ENCODE assay signal across 15 mouse cellular contexts in genomic region chr10:46072550-46073470, GRCm38 (mm10).
A peak's percentile ranks its signal among the peaks of the same experiment; 100 is the strongest.
DNase-seq lines count a peak whose midpoint lies in the region; ATAC-seq lines count a peak whose summit lies in the region.
"Had no signal": no experiment of that assay in that cellular context is flagged by ENCODE, and none has a peak within 500 bp of the region (broad histone marks: within the 10 kb centered on the region; RNA-seq: fewer than 3 reads in every experiment).

No protein-coding gene starts in this region.

- no peaks in the 10 kb centered on the region for H3K36me3 ChIP-seq in neural tube, embryonic 11.5 days (ENCODE audit: control insufficient read depth, insufficient read depth, low read length)
- H3K36me3 ChIP-seq in hindbrain, embryonic 12.5 days = no peaks in the 10 kb centered on the region
- H3K36me3 ChIP-seq in midbrain, embryonic 15.5 days (replicated peaks) = no peaks in the 10 kb centered on the region
- H3K36me3 ChIP-seq: heart, embryonic 13.5 days; kidney, embryonic 15.5 days; limb, embryonic 13.5 days; stomach, embryonic 15.5 days had no signal

- peak; percentile 45 for ATAC-seq in neural tube, embryonic 11.5 days (ENCODE audit: insufficient read depth, low FRiP score, low TSS enrichment)
- ATAC-seq in hindbrain, embryonic 12.5 days (ENCODE audit: low FRiP score) = peak; percentile 51; the same call in 1 of the 2 replicates
- peak; percentile 65 for ATAC-seq in midbrain, embryonic 15.5 days (replicated peaks)

- WGBS in neural tube, embryonic 11.5 days = 82% methylated on average over 16 of the region's 16 CpGs
- 66% methylated on average over 16 of the region's 16 CpGs for WGBS in hindbrain, embryonic 12.5 days
- 53% methylated on average over 16 of the region's 16 CpGs for WGBS in midbrain, embryonic 15.5 days

- H3K4me2 ChIP-seq in neural tube, embryonic 11.5 days (ENCODE audit: low read depth) = no peak overlapping the region
- no peak overlapping the region; the same call in 1 of the 2 replicates for H3K4me2 ChIP-seq in hindbrain, embryonic 12.5 days (replicated peaks)
- H3K4me2 ChIP-seq in midbrain, embryonic 15.5 days = no peak overlapping the region
- H3K4me2 ChIP-seq: heart, embryonic 13.5 days; kidney, embryonic 15.5 days; limb, embryonic 13.5 days; stomach, embryonic 15.5 days had no signal

- 0 out of 2 replicates have a peak, but pooled peaks cover 4% of the 10 kb centered on the region for H3K4me1 ChIP-seq in neural tube, embryonic 11.5 days (ENCODE audit: control insufficient read depth, insufficient read depth, low read length)
- H3K4me1 ChIP-seq in hindbrain, embryonic 12.5 days = peaks cover 16% of the 10 kb centered on the region
- peaks cover 18% of the 10 kb centered on the region for H3K4me1 ChIP-seq in midbrain, embryonic 15.5 days
- H3K4me1 ChIP-seq: kidney, embryonic 15.5 days; limb, embryonic 13.5 days; stomach, embryonic 15.5 days had no signal

- H3K27ac ChIP-seq in neural tube, embryonic 11.5 days (ENCODE audit: low read depth, low read length) = 0 out of 2 replicates have a peak overlapping the region, but pooled peaks have one; percentile 27
- H3K27ac ChIP-seq in hindbrain, embryonic 12.5 days = peak overlapping the region; percentile 60
- peak overlapping the region; percentile 71 for H3K27ac ChIP-seq in midbrain, embryonic 15.5 days
- H3K27ac ChIP-seq: heart, embryonic 13.5 days; kidney, embryonic 15.5 days; limb, embryonic 13.5 days; stomach, embryonic 15.5 days had no signal

- H3K9ac ChIP-seq in neural tube, embryonic 11.5 days (ENCODE audit: low read length) = no peak overlapping the region
- H3K9ac ChIP-seq in hindbrain, embryonic 12.5 days = no peak overlapping the region
- H3K9ac ChIP-seq in midbrain, embryonic 15.5 days = no peak overlapping the region
- H3K9ac ChIP-seq: heart, embryonic 13.5 days; kidney, embryonic 15.5 days; limb, embryonic 13.5 days; stomach, embryonic 15.5 days had no signal

- DNase-seq in neural tube, embryonic 11.5 days (ENCODE audit: low spot score) = no peak
- no peak for DNase-seq in neural tube, embryonic 10.5 days (ENCODE audit: extremely low spot score, low spot score)
- DNase-seq in embryo, embryonic 10 days (ENCODE audit: low spot score) = no peak
- DNase-seq in lung, postnatal 25 days (ENCODE audit: low spot score) = no peak
- no peak for DNase-seq in T-cell, adult 2 months (ENCODE audit: low spot score)
- DNase-seq: adrenal gland, postnatal 14 days; gastrocnemius, postnatal 36 days; lung, adult 2 months had no signal

- H3K4me3 ChIP-seq in neural tube, embryonic 11.5 days (ENCODE audit: low read depth, low read length) = no peak overlapping the region
- H3K4me3 ChIP-seq in hindbrain, embryonic 12.5 days = no peak overlapping the region
- H3K4me3 ChIP-seq in midbrain, embryonic 15.5 days = no peak overlapping the region
- H3K4me3 ChIP-seq: heart, embryonic 13.5 days; kidney, embryonic 15.5 days; limb, embryonic 13.5 days; stomach, embryonic 15.5 days had no signal

- H3K9me3 ChIP-seq in neural tube, embryonic 11.5 days (ENCODE audit: control insufficient read depth, low read length) = no peaks in the 10 kb centered on the region
- H3K9me3 ChIP-seq in hindbrain, embryonic 12.5 days (replicated peaks) = no peaks in the 10 kb centered on the region
- H3K9me3 ChIP-seq in midbrain, embryonic 15.5 days = no peaks in the 10 kb centered on the region
- H3K9me3 ChIP-seq: heart, embryonic 13.5 days; kidney, embryonic 15.5 days; limb, embryonic 13.5 days; stomach, embryonic 15.5 days had no signal

- H3K27me3 ChIP-seq in neural tube, embryonic 11.5 days (ENCODE audit: control insufficient read depth, insufficient read depth, low read length) = no peaks in the 10 kb centered on the region
- no peaks in the 10 kb centered on the region for H3K27me3 ChIP-seq in hindbrain, embryonic 12.5 days
- H3K27me3 ChIP-seq in midbrain, embryonic 15.5 days (replicated peaks) = no peaks in the 10 kb centered on the region
- H3K27me3 ChIP-seq: CH12.LX; heart, embryonic 13.5 days; kidney, embryonic 15.5 days; limb, embryonic 13.5 days; stomach, embryonic 15.5 days had no signal
